Mouse (Mus musculus) liver, adult 10 weeks (tissue): ENCODE data around the gene Tnfaip8l2. TPM values are rescaled to one million over a fixed set of nuclear protein-coding genes. Genes with fewer than 3 reads are reported as not detected.

Source experiments
- polyA plus RNA-seq: library from polyadenylated mRNA; stranded (reverse); fragments of 350-450 nt; fragmentation: Illumina TruSeq; extraction: RNeasy Lipid Tissue Mini Kit (QIAGEN cat#74804); gene quantifications from one replicate; pipeline ENCODE4 v1.2.3, GENCODE M21; 2014; ENCODE audit warnings: low read depth, low replicate concordance

Tnfaip8l2 gene
- not detected for polyA plus RNA-seq

GRCm38 (mm10) chr3:95141952-95142616 lies at the start of gene Tnfaip8l2:
Gene Tnfaip8l2 (minus strand): TSS chr3:95142360.

GRCm38 (mm10) chr3:95159987-95160963 lies 18.1 kb upstream of the Tnfaip8l2 start, which contains the start of gene Sema6c:
Gene Sema6c (plus strand): TSS chr3:95160457.

DNA sequence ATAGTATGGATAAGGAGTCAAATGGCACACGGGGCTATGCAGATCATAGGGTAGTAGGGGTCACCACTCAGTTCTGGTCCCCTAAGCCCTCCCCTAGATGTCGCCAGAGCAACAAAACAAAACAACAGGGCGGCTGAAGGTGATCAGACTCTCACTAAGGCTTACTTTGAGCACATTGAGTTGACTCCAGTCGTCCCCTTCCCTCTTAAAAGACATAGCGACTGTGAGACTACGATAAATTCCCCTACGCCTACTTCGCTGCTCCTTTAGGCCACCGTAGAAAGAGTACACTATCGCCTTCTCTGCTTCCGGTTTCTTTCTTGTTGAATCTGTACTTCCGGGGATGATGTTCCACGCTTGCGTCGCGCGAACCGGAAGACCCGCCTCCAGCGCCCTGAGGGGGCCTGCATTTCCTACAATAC lies 8.5 kb downstream of the Tnfaip8l2 start, which contains the start of the genes Scnm1 and Lysmd1:
Gene Scnm1, minus strand, starts transcription at position 332 of the 422 bp plus-strand sequence.
Gene Lysmd1, plus strand, starts transcription at position 409 of the 422 bp plus-strand sequence.

GRCm38 (mm10) chr3:95124246-95124645 lies 17.9 kb downstream of the Tnfaip8l2 start, which contains the start of gene Tmod4:
Gene Tmod4 (plus strand): TSS chr3:95124476.

GRCm38 (mm10) chr3:95110911-95111726 lies 31.0 kb downstream of the Tnfaip8l2 start, which contains the start of gene Vps72:
Gene Vps72 (plus strand): TSS chr3:95111022.

DNA sequence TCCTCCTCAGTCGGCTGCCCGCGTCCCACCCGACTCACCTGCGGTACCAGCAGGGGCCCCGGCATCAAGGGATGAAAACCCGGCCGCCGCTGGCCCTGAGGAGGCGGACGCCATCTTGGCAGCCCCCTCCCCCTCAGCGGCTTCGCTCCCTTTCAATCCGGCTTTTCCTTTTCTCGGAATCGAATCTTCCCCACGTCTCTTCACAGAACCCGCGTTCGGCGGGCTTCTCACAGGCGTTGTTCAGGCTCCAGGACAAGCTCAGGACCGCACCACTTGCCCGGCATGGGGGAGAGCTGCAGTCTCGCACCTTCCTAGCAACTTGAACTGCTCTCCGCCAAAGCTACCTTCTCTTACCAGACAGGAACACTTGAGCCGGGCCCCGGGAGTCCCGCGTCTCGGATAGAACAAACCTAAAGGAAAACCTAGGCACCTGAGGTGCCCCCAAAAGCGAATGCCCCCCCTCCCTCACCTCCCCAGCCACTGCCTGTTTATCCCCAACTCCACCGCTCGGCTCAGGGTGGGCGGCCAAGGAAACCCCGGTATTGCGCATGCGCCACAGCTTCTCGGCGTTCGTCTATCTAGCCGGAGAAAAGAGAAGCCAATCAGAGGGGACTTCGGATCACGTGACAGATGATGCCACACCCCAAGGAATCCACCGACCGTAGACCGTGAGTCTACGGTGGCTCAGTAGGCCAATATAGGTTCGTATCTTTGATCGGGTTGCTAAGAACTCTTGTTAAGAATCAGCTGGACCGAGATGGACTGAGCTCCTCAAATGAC lies 35.6 kb downstream of the Tnfaip8l2 start, which contains the start of gene Pip5k1a:
Gene Pip5k1a, minus strand, starts transcription at position 593 of the 780 bp plus-strand sequence.

Other genes with a start within 250 kb of the Tnfaip8l2 start
- 41.9 TPM for gene Selenbp1, start 209.3 kb downstream of the Tnfaip8l2 start, polyA plus RNA-seq
- gene Rfx5, start 188.3 kb downstream of the Tnfaip8l2 start, polyA plus RNA-seq = 9.8 TPM
- gene Pi4kb, start 167.6 kb downstream of the Tnfaip8l2 start, polyA plus RNA-seq = 11.2 TPM
- 1.3 TPM for gene Zfp687, start 126.9 kb downstream of the Tnfaip8l2 start, polyA plus RNA-seq
- gene Psmd4, start 99.7 kb downstream of the Tnfaip8l2 start, polyA plus RNA-seq = 14.5 TPM
- gene Pip5k1a, start 35.4 kb downstream of the Tnfaip8l2 start, polyA plus RNA-seq = 5.5 TPM
- 4.8 TPM for gene Vps72, start 31.3 kb downstream of the Tnfaip8l2 start, polyA plus RNA-seq
- gene Tmod4, start 17.9 kb downstream of the Tnfaip8l2 start, polyA plus RNA-seq = not detected
- 11.2 TPM for gene Scnm1, start 8.3 kb downstream of the Tnfaip8l2 start, polyA plus RNA-seq
- gene Lysmd1, start 8.3 kb downstream of the Tnfaip8l2 start, polyA plus RNA-seq = 2.8 TPM
- 0.32 TPM for gene Sema6c, start 18.1 kb upstream of the Tnfaip8l2 start, polyA plus RNA-seq
- 11.3 TPM for gene Gabpb2, start 75.6 kb upstream of the Tnfaip8l2 start, polyA plus RNA-seq
- gene Cdc42se1, start 86.4 kb upstream of the Tnfaip8l2 start, polyA plus RNA-seq = 5.0 TPM
- 2.3 TPM for gene Mllt11, start 89.8 kb upstream of the Tnfaip8l2 start, polyA plus RNA-seq
- gene Gm128, start 99.2 kb upstream of the Tnfaip8l2 start, polyA plus RNA-seq = not detected
- not detected for gene Bnipl, start 108.8 kb upstream of the Tnfaip8l2 start, polyA plus RNA-seq
- gene Mindy1, start 139.0 kb upstream of the Tnfaip8l2 start, polyA plus RNA-seq = 110 TPM
- 5.4 TPM for gene Prune1, start 139.7 kb upstream of the Tnfaip8l2 start, polyA plus RNA-seq
- gene Anxa9, start 164.8 kb upstream of the Tnfaip8l2 start, polyA plus RNA-seq = 0.26 TPM
- gene Cers2, start 172.4 kb upstream of the Tnfaip8l2 start, polyA plus RNA-seq = 417 TPM
- gene Setdb1, start 214.8 kb upstream of the Tnfaip8l2 start, polyA plus RNA-seq = 9.3 TPM